Mouse (Mus musculus): ENCODE measurements around the gene Vmn1r29. TPM values are rescaled to one million over a fixed set of nuclear protein-coding genes. Genes with fewer than 3 reads are reported as not detected.
"Not testable (repeated sequence)": the region's sequence is repeated elsewhere in the genome, so short reads cannot be mapped to it uniquely, and the experiment has no call there.

Vmn1r29 gene
- polyA plus RNA-seq (2016; fragmentation: Nextera tagmentation; extraction: Ambion mirVana): not detected in 2 replicates

DNA sequence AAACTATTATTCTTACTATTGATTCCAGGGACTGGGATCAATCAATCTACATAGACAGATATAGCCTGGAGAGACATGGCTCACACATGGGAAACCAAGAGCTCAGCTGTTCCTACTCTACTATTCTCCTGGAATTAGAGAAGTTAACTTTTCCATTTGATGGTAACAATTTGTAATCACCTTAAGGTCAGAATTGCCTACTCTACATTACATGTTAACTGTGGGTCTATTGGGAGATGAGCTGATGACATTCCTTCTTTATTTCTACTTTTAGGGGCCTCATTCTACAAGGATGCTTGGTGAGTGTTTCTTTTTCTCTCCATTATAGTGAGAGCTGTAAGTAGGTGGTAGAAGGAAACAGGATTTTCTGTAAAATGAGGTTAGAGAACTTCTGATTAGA is at the start of gene Vmn1r29:
Vmn1r29 (plus strand) TSS at position 301 of the 400 bp plus-strand sequence.
- H3K27ac ChIP-seq: no peak within 1 kb of the TSS
- H3K27me3 ChIP-seq (ENCODE audit: low read depth, poor library complexity, severe bottlenecking): no peaks in the 10 kb centered on the region
- no peak for DNase-seq (ENCODE audit: low spot score)
- no peaks in the 10 kb centered on the region for H3K9me3 ChIP-seq (replicated peaks)
- H3K36me3 ChIP-seq: no peaks in the 10 kb centered on the region
- no peak within 1 kb of the TSS for H3K4me3 ChIP-seq
- H3K4me1 ChIP-seq: no peaks in the 10 kb centered on the region

DNA sequence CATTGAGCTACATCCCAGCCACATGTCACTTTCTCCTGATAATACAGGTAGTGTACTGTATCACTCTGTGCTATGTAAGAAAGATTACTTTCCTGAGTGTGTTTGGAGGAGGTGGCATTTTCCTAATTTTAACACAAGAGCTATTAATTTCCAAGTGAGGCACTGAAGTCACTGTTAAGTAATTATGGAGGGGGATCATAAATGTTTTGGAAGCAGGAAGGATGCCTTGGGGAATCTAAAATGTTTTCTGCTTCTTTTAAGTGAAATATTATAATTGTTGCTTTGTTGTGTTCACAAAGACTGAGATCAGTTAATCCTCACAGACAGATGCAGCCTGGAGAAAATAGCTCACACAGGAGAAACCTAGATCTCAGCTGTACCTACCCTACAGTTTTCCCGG is 39.6 kb upstream of the Vmn1r29 start, which contains the start of gene Vmn1r28:
Vmn1r28 (plus strand) TSS at position 301 of the 400 bp plus-strand sequence.
- 91% methylated on average over 1 of the region's 1 CpGs for WGBS
- DNase-seq (ENCODE audit: low spot score): no peak
- Histone ChIP-seq H3K27ac (no peak within 1 kb of the TSS), H3K9me3 (replicated peaks) (no peaks in the 10 kb centered on the region), H3K27me3 (ENCODE audit: low read depth, poor library complexity, severe bottlenecking) (no peaks in the 10 kb centered on the region), H3K4me3 (no peak within 1 kb of the TSS), H3K4me1 (no peaks in the 10 kb centered on the region), H3K36me3 (no peaks in the 10 kb centered on the region)

DNA sequence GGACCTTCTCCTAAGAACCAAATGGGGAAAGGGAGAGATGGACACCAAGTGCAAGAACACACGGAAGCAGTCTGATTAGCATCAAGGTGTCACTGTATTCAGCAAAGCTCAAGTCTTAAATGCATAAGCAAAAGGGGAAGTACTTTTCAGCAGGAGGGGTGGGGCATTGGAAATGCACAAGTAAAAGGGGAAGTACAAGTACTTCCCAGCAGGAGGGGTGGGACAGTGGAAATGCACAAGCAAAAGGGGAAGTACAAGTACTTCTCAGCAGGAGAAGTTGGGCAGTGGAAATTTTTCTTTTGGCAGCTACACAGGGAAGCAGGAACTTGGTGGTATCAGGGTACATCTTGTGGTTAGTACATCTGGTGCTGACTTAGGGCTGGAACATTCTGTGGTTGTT is 21.7 kb upstream of the Vmn1r29 start:
- H3K9me3 ChIP-seq (replicated peaks); H3K4me3 ChIP-seq; H3K36me3 ChIP-seq; H3K27me3 ChIP-seq (ENCODE audit: low read depth, poor library complexity, severe bottlenecking); H3K4me1 ChIP-seq; H3K27ac ChIP-seq; DNase-seq (ENCODE audit: low spot score): not testable (repeated sequence)
- 97% methylated on average over 1 of the region's 1 CpGs for WGBS

DNA sequence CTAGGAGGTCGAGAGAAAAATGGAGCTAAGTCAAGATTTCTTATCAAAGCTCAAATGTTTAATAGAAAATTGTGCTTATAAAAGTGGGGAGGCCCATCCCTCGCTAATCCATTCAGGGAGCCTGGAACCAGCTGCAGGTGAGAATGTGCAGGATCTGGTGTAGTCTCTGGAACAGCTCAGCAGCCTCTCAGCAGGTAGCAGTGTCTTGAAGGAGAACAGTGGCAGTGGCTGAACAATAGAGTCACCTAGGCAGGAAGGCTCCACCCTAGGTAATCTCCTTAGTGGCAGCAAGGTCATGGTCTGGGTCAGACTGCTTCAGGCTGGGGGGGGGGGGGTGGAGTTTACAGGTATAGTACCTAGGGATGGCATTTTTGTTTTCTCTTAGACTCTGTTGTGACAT is 9.1 kb upstream of the Vmn1r29 start:
- H3K27ac ChIP-seq: no peak overlapping the region
- H3K27me3 ChIP-seq (ENCODE audit: low read depth, poor library complexity, severe bottlenecking): no peaks in the 10 kb centered on the region
- 81% methylated on average over 2 of the region's 2 CpGs for WGBS
- no peaks in the 10 kb centered on the region for H3K9me3 ChIP-seq (replicated peaks)
- no peaks in the 10 kb centered on the region for H3K36me3 ChIP-seq
- DNase-seq (ENCODE audit: low spot score): no peak
- H3K4me1 ChIP-seq: no peaks in the 10 kb centered on the region
- H3K4me3 ChIP-seq: no peak overlapping the region

DNA sequence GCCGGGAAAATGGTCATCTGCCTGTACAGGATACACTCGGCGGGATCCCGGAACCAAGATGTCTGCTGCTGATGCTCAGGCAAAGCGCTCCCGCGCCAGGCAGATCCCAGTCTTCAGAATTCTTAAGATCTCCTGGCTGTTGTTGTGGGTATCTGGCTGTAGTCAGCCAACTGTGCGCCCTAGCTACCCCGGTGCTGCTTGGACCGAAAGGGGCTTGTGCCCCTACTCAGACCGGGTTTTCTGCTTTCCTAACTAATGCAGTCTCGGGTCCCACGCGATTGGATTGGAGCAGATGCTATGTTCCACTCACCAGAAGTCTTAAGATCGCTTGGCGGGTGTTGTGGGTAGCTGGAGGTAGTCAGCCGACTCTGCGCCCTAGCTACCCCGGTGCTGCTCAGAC is 2.8 kb upstream of the Vmn1r29 start:
- not testable (repeated sequence) for H3K4me3 ChIP-seq; H3K9me3 ChIP-seq (replicated peaks); H3K27ac ChIP-seq; H3K27me3 ChIP-seq (ENCODE audit: low read depth, poor library complexity, severe bottlenecking); H3K36me3 ChIP-seq; H3K4me1 ChIP-seq; DNase-seq (ENCODE audit: low spot score)
- 84% methylated on average over 19 of the region's 19 CpGs for WGBS

DNA sequence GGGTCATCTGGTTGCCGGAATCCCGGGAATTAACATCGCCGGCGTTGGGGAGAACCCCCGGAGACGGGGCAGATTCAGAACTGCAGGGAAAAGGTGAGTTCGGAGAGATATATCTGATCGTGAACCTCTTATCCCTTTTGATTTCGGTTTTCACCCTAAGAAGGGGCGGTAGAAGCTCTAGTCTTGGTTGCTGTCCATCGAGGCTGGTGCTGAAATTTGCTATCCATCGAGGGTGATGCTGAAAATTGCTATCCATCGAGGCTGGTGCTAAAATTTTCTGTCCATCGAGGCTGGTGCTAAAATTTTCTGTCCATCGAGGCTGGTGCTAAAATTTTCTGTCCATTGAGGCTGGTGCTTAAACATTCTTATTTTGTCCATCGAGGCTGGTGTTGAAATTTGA is 29.3 kb downstream of the Vmn1r29 start:
- DNase-seq (ENCODE audit: low spot score); H3K36me3 ChIP-seq; H3K27me3 ChIP-seq (ENCODE audit: low read depth, poor library complexity, severe bottlenecking); H3K27ac ChIP-seq; H3K4me3 ChIP-seq; H3K4me1 ChIP-seq; H3K9me3 ChIP-seq (replicated peaks): not testable (repeated sequence)
- 84% methylated on average over 17 of the region's 17 CpGs for WGBS

Other genes with a start within 250 kb of the Vmn1r29 start
- not detected in 2 replicates for gene Vmn1r27, start 82.7 kb upstream of the Vmn1r29 start, polyA plus RNA-seq (2016; fragmentation: Nextera tagmentation; extraction: Ambion mirVana)
- gene Vmn1r28, start 39.5 kb upstream of the Vmn1r29 start, polyA plus RNA-seq (2016; fragmentation: Nextera tagmentation; extraction: Ambion mirVana): not detected in 2 replicates
- gene Vmn1r30, start 141.8 kb downstream of the Vmn1r29 start, polyA plus RNA-seq (2016; fragmentation: Nextera tagmentation; extraction: Ambion mirVana): not detected in 2 replicates
- not detected in 2 replicates for gene Vmn1r31, start 173.8 kb downstream of the Vmn1r29 start, polyA plus RNA-seq (2016; fragmentation: Nextera tagmentation; extraction: Ambion mirVana)